Mouse (Mus musculus) ES-E14 (cell line): Measurements from ENCODE around the gene Srebf1.

Experiments used
- CHD2 ChIP-seq: IDR thresholded peaks from 2 replicates; pipeline ENCODE4 v1.6.1; 2014; ENCODE audit warnings: mild to moderate bottlenecking, low read depth, low read length, inconsistent platforms
- HCFC1 ChIP-seq: IDR thresholded peaks from 2 replicates; pipeline ENCODE4 v1.6.1; 2012; ENCODE audit warnings: low read length, inconsistent platforms, borderline replicate concordance; ENCODE audit not compliant: insufficient read depth
- MAFK ChIP-seq: IDR thresholded peaks from 2 replicates; pipeline ENCODE4 v1.6.1; 2014; ENCODE audit warnings: mild to moderate bottlenecking, low read depth, low read length, inconsistent platforms; ENCODE audit not compliant: insufficient read depth
- ZC3H11A ChIP-seq: IDR thresholded peaks from 2 replicates; pipeline ENCODE4 v1.6.1; 2012; ENCODE audit warnings: low read depth, mild to moderate bottlenecking, inconsistent platforms, low read length, borderline replicate concordance
- ZNF384 ChIP-seq: IDR thresholded peaks from 2 replicates; pipeline ENCODE4 v1.6.1; 2012; ENCODE audit warnings: low read depth, low read length, inconsistent platforms

DNA sequence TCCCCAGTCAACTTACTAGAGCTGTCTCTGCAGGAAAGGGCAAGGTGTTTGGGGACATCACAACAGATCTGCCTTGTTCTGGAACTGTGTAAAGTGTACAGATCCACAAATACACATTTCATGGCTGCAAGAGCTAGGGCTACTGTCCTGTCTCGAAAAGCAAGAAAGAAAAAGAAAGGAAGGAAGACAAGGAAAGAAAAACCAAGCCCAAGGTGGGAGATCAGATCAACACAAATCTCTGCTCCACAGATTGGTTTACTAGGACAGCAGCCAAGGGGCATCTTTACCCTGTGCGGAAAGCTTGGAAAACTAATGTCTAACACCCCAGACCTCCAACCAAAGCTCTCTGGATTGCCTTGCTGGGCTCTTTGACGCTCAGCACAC lies 304 bp downstream of the Srebf1 start:
- TF ChIP-seq HCFC1 (no peak), MAFK (no peak), ZNF384 (no peak), CHD2 (no peak), ZC3H11A (no peak)
